Mouse (Mus musculus) limb, embryonic 14.5 days (tissue): ENCODE results near the gene Gm5148. TPM values are rescaled to one million over a fixed set of nuclear protein-coding genes. Genes with fewer than 3 reads are reported as not detected.

ENCODE experiments used
- ATAC-seq: fragments of 200-750 bp; cut with Nextera tagmentation; 2 replicates; pipeline ENCODE4 v1.8.0; 2017; ENCODE audit warnings: low read depth, moderate number of reproducible peaks, moderate TSS enrichment; ENCODE audit not compliant: low FRiP score
- DNase-seq: peaks from one replicate; pipeline ENCODE4 v3.0.0-alpha.2; 2015; ENCODE audit warnings: low spot score
- H3K27ac ChIP-seq: fragments of 300-500 bp; sonication (generic); replicated peaks from 2 replicates; pipeline ENCODE4 v1.5.1; 2014; ENCODE audit warnings: low read depth, mild to moderate bottlenecking, low read length, moderate library complexity, mixed read lengths
- H3K27me3 ChIP-seq: fragments of 300-500 bp; sonication (generic); 2 replicates; pipeline ENCODE4 v1.6.1; 2014; ENCODE audit warnings: low read length, mixed read lengths; ENCODE audit not compliant: control insufficient read depth, insufficient read depth
- H3K36me3 ChIP-seq: fragments of 300-500 bp; sonication (generic); 2 replicates; pipeline ENCODE4 v1.6.1; 2014; ENCODE audit warnings: mild to moderate bottlenecking, low read length, moderate library complexity, mixed read lengths; ENCODE audit not compliant: control insufficient read depth, insufficient read depth
- H3K4me1 ChIP-seq: fragments of 300-500 bp; sonication (generic); 2 replicates; pipeline ENCODE4 v1.6.1; 2014; ENCODE audit warnings: antibody characterized with exemption, low read length, mixed read lengths; ENCODE audit not compliant: control insufficient read depth, insufficient read depth
- H3K4me2 ChIP-seq: fragments of 300-500 bp; sonication (generic); replicated peaks from 2 replicates; pipeline ENCODE4 v1.6.1; 2014; ENCODE audit warnings: low read depth, mild to moderate bottlenecking, low read length, moderate library complexity; ENCODE audit not compliant: severe bottlenecking
- H3K4me3 ChIP-seq: fragments of 300-500 bp; sonication (generic); replicated peaks from 2 replicates; pipeline ENCODE4 v1.5.1; 2014; ENCODE audit warnings: low read length
- H3K9ac ChIP-seq: fragments of 300-500 bp; sonication (generic); 2 replicates; pipeline ENCODE4 v1.6.1; 2014; ENCODE audit warnings: mild to moderate bottlenecking, low read depth, low read length, moderate library complexity; ENCODE audit not compliant: severe bottlenecking
- H3K9me3 ChIP-seq: fragments of 300-500 bp; sonication (generic); 2 replicates; pipeline ENCODE4 v1.6.1; 2016; ENCODE audit warnings: low read length; ENCODE audit not compliant: control insufficient read depth
- POLR2A ChIP-seq: fragments of 200-500 bp; IDR thresholded peaks from 2 replicates; pipeline ENCODE4 v1.8.0; 2012; ENCODE audit warnings: inconsistent platforms, mild to moderate bottlenecking, moderate library complexity, borderline replicate concordance; ENCODE audit not compliant: insufficient read depth, insufficient read length; ENCODE audit errors: extremely low read depth
- WGBS: fragments of 180-500 bp; shearing (Covaris S2); extraction: QIAGEN DNeasy Blood & Tissue Kit; methylation state at CpG from one replicate; pipeline ENCODE4 v1.1.7; 2014; 5-methylcytosine and 5-hydroxymethylcytosine counted together
- polyA plus RNA-seq, 2 experiments: library from polyadenylated mRNA; depleted of rRNA in 1 of 2; stranded (reverse) in 1 of 2; unstranded in 1 of 2; fragments of >200 nt; fragmentation: Nextera tagmentation in 1 of 2; extraction: Ambion mirVana in 1 of 2; gene quantifications; 2 replicates each; pipeline versions ENCODE4 v1.2.1 to v1.2.3; 2012 to 2014

Gene Gm5148
- polyA plus RNA-seq, 2 experiments, result 6.3 to 8.1 TPM

DNA sequence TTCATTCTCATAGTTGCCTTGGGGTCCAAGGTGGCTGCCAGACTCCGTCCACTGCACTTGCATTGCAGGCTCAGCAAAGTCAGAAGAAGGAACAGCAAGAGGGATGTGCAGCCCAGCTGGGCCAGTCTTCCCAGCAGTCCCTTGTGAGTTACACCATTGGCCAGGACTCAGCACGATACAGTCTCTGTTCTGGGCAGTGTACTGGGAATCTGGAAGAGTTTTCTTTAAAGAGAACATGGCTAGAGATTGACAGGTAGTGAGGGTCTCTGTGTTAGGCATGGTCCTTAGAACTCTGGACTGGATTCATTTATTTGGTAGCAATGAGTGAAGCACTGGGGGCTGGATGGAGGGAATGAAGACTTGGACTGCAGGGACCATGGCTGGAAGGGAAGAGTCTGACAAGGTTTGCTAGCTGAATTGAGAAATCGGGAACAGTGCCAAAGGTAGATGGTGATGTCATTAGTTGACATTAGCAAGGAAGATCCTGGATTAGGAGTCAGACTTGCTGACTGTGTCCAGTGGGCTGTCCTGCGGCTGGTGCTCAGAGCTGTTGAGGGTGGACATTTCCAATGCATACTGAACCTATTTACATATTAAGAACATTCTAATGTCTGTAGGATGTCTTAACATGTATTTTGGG, 2.3 kb upstream of the Gm5148 start:
- WGBS, result 76% methylated on average over 4 of the region's 4 CpGs
- ATAC-seq, result no peak

DNA sequence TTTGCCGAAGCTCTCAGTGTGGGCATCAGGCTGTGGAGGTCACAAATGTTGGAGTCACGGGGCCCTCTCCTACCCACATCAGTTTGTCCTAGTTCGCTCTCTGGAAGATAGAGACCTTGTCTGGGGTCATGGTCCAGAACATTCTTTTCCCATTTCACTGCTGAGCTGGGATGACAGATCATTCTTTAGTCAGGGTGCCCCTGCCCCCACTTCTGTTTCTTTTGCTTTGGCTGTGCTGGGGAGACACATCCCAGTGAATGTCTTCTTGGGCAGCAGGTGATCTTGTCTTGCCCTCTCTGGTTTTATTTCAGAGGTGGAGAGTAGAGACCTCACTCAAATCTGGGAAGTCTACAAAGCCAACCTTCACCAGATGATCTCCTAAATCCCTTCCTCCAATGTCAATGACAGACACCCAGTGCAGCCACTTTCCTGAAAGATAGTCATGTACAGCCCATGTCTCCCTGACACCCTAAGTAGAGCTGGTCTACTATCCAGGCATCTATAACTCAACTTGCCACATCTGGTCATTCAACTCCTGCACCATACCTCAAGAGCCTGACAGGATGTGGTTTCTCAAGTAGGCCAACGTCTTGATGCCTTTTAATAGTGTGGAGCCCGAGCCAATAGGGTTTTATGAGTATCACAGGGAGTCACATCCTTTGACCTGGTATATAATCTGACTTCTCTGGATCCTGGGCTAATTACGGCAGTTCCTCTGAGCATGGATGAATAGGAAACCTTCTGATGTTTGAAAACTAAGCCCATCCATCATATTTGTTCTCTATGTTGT, 851 bp upstream of the Gm5148 start:
- 60% methylated on average over 6 of the region's 6 CpGs for WGBS
- Histone ChIP-seq H3K27ac (no peak overlapping the region), H3K27me3 (no peaks in the 10 kb centered on the region), H3K4me1 (peaks cover 44% of the 10 kb centered on the region), H3K4me3 (no peak overlapping the region), H3K36me3 (no peaks in the 10 kb centered on the region), H3K9ac (no peak overlapping the region), H3K4me2 (no peak overlapping the region), H3K9me3 (no peaks in the 10 kb centered on the region)
- DNase-seq (no peak), ATAC-seq (no peak)
- TF ChIP-seq POLR2A, result no peak

More for the DNA sequence above, 2.3 kb upstream of the Gm5148 start:
- DNase-seq, result no peak
- H3K4me3 ChIP-seq, result no peak overlapping the region
- H3K4me1 ChIP-seq, result peaks cover 49% of the 10 kb centered on the region
- no peaks in the 10 kb centered on the region for H3K36me3 ChIP-seq
- no peak overlapping the region for H3K9ac ChIP-seq
- H3K27ac ChIP-seq, result no peak overlapping the region
- H3K27me3 ChIP-seq, result no peaks in the 10 kb centered on the region
- no peaks in the 10 kb centered on the region for H3K9me3 ChIP-seq
- no peak for TF ChIP-seq POLR2A
- H3K4me2 ChIP-seq, result no peak overlapping the region

- H3K9ac ChIP-seq, result peak overlapping the region; percentile 53
- peaks cover 36% of the 10 kb centered on the region for H3K4me1 ChIP-seq
- peak overlapping the region; percentile 38 for H3K4me3 ChIP-seq
- peak overlapping the region; percentile 78 for H3K27ac ChIP-seq
- peak; percentile 53; the same call in 1 of the 2 replicates for ATAC-seq
- no peaks in the 10 kb centered on the region for H3K27me3 ChIP-seq
- no peaks in the 10 kb centered on the region for H3K9me3 ChIP-seq
- WGBS, result under 1% methylated on average over 14 of the region's 17 CpGs
- H3K4me2 ChIP-seq, result peak overlapping the region; percentile 73
- TF ChIP-seq POLR2A, result no peak
- DNase-seq, result peak; percentile 45
- H3K36me3 ChIP-seq, result no peaks in the 10 kb centered on the region
These were observed 574 bp downstream of the Gm5148 start for GRCm38 (mm10) chr3:37723662-37724170.

DNA sequence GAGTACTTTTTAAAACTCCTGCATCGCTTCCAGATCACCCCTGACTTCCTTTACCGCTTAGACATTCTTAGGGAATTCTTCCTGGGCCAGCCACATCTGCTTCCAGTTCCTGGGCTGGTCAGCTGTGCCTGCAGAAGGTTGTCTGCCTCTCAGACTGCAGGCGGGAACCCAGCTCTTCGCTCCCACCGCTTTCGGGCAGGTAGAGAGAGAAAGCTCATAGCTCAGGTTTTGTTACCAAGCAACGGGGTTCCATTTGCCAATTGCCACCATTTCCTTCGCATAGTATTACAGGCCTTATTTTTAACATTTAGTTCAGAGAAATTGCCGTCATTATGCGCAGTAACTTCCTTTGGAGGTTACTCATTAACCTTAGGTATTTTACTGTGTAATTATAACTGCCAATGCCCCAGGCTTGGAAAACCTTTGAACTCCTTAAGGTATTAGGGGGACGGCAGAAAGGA, 1.2 kb downstream of the Gm5148 start:
- H3K4me3 ChIP-seq, result peak overlapping the region; percentile 38
- peaks cover 29% of the 10 kb centered on the region for H3K4me1 ChIP-seq
- peak overlapping the region; percentile 78 for H3K27ac ChIP-seq
- H3K27me3 ChIP-seq, result no peaks in the 10 kb centered on the region
- ATAC-seq (peak; percentile 8; the same call in 1 of the 2 replicates), DNase-seq (peak; percentile 34)
- H3K4me2 ChIP-seq, result peak overlapping the region; percentile 73
- peak overlapping the region; percentile 53 for H3K9ac ChIP-seq
- no peak for TF ChIP-seq POLR2A
- H3K9me3 ChIP-seq, result no peaks in the 10 kb centered on the region
- no peaks in the 10 kb centered on the region for H3K36me3 ChIP-seq
- WGBS, result 4% methylated on average over 11 of the region's 11 CpGs

DNA sequence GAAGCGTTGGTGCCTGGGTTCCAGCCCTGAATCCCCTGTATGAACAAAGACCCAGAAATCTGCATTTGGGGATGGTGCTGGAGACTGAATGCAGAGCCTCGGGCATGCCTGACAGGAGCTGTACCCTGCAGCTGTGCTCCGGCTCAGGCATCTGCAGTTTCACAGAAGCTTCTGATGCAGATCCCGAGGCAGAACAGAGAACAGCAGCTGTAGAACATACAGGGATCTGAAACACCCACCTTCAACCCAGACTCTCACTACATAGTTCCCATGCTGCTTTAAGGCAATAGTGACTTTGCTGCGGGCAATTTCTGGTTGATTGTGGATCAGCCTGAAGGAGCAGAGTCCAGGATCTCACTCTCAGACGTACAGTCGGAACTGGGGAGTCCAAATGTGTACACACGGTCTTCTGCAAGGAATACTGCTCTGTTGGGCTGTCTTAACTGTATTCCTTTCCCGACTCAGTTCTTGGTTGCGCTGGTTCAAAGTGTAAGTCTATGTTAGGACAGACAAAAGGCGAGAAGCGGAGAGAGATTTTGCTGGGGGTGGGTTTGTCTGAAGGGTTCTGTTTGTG, 1.7 kb downstream of the Gm5148 start:
- Histone ChIP-seq H3K27me3 (no peaks in the 10 kb centered on the region), H3K9ac (peak overlapping the region; percentile 53), H3K4me3 (peak overlapping the region; percentile 38), H3K27ac (peak overlapping the region; percentile 78), H3K4me1 (peaks cover 29% of the 10 kb centered on the region), H3K9me3 (no peaks in the 10 kb centered on the region), H3K4me2 (peak overlapping the region; percentile 73), H3K36me3 (no peaks in the 10 kb centered on the region)
- DNase-seq (no peak), ATAC-seq (no peak)
- TF ChIP-seq POLR2A, result no peak
- whole genome bisulfite sequencing, result 25% methylated on average over 12 of the region's 12 CpGs
